7 mouse cellular contexts compared by ENCODE assay signal in the genomic region with DNA sequence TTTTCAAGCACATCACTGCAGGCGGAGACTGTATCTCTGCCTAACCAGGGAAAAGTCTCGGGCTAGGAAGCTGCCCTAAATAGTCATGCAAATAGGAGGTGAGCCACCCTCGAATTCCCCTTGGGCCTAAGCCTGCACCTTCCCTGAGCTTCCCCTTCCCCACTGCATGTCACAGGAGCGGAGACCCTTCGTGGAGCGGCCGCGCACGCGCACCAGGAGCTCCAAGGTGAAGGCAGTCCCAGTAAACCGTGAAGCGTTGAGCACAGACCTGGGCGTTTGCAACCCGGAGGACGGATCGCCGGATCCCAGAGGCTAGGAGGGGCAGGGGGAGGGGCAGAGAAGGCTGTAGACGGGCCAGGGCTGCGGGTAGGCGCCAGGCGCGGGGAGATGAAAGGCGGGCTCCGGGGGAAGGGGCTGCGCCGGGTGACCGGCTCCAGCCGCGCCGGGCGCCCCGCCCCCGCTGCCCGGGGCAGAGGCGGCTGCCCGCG. TPM values are rescaled to one million over a fixed set of nuclear protein-coding genes. Genes with fewer than 3 reads are reported as not detected.
DNase-seq lines count a peak whose midpoint lies in the region; ATAC-seq lines count a peak whose summit lies in the region.

No protein-coding gene starts in this region.

- no peaks in the 10 kb centered on the region for H3K9me3 ChIP-seq in heart, embryonic 16.5 days (replicated peaks; ENCODE audit: control insufficient read depth, low read length)
- no peaks in the 10 kb centered on the region for H3K9me3 ChIP-seq in midbrain, embryonic 16.5 days (replicated peaks; ENCODE audit: control insufficient read depth, low read length, poor library complexity, severe bottlenecking)

- no peak overlapping the region for H3K27ac ChIP-seq in heart, embryonic 16.5 days (ENCODE audit: low read length)
- no peak overlapping the region for H3K27ac ChIP-seq in midbrain, embryonic 16.5 days (ENCODE audit: low read length)

- peak overlapping the region; percentile 55 for H3K4me3 ChIP-seq in heart, embryonic 16.5 days (ENCODE audit: low read length)
- peak overlapping the region; percentile 52 for H3K4me3 ChIP-seq in midbrain, embryonic 16.5 days (ENCODE audit: low read depth, low read length)

- peak overlapping the region; percentile 64 for H3K9ac ChIP-seq in heart, embryonic 16.5 days (ENCODE audit: low read length)
- H3K9ac ChIP-seq in midbrain, embryonic 16.5 days (ENCODE audit: low read depth, low read length): peak overlapping the region; percentile 70

- H3K4me2 ChIP-seq in heart, embryonic 16.5 days (ENCODE audit: low read depth, low read length): peak overlapping the region; percentile 81
- H3K4me2 ChIP-seq in midbrain, embryonic 16.5 days (ENCODE audit: low read length): peak overlapping the region; percentile 80

- H3K36me3 ChIP-seq in heart, embryonic 16.5 days (ENCODE audit: control insufficient read depth, insufficient read depth): no peaks in the 10 kb centered on the region
- no peaks in the 10 kb centered on the region for H3K36me3 ChIP-seq in midbrain, embryonic 16.5 days (ENCODE audit: control insufficient read depth, insufficient read depth, low read length)

- ATAC-seq in heart, embryonic 16.5 days (replicated peaks; ENCODE audit: extremely low read depth, insufficient read depth, low FRiP score): peak; percentile 55
- peak; percentile 66 for ATAC-seq in midbrain, embryonic 16.5 days

- peak; percentile 92 for DNase-seq in R1 (ENCODE audit: low read depth, low spot score)
- DNase-seq in adrenal gland, postnatal 36 days: peak; percentile 42 to 58
- DNase-seq in kidney, postnatal 36 days: peak; percentile 33 to 54
- no peak for DNase-seq in spleen, adult 12 weeks (ENCODE audit: low spot score)
- no peak for DNase-seq in thymus, adult 18-20 months

- H3K27me3 ChIP-seq in heart, embryonic 16.5 days (ENCODE audit: control insufficient read depth, insufficient read depth, low read length): peaks cover 52% of the 10 kb centered on the region
- peaks cover 55% of the 10 kb centered on the region for H3K27me3 ChIP-seq in midbrain, embryonic 16.5 days (ENCODE audit: control insufficient read depth, insufficient read depth, low read depth, low read length)

- WGBS in heart, embryonic 16.5 days: under 1% methylated on average over 37 of the region's 37 CpGs
- WGBS in midbrain, embryonic 16.5 days: under 1% methylated on average over 37 of the region's 37 CpGs

- no peaks in the 10 kb centered on the region; the same call in none of the 2 replicates for H3K4me1 ChIP-seq in heart, embryonic 16.5 days (ENCODE audit: control insufficient read depth, insufficient read depth, low read length)
- peaks cover 22% of the 10 kb centered on the region; the same call in 1 of the 2 replicates for H3K4me1 ChIP-seq in midbrain, embryonic 16.5 days (ENCODE audit: control insufficient read depth, insufficient read depth, low read length)

RNA-seq across cellular contexts. Expression of a gene that starts 2.9 kb away (rescaled TPM):
- under 1 TPM; 0.30 to 0.53 TPM for total RNA-seq in adrenal gland, postnatal 36 days (2021)
- 1.9 TPM in 2 replicates for polyA plus RNA-seq in heart, embryonic 16.5 days (2015; fragmentation: Nextera tagmentation; extraction: Ambion mirVana)
- polyA plus RNA-seq in midbrain, embryonic 16.5 days (2015; fragmentation: Nextera tagmentation; extraction: Ambion mirVana): 0.40 and 0.55 TPM in 2 replicates

Comparison
In these comparisons a context has a peak if more than half of its experiments do, and no peak if none do; other contexts are left out.
1. DNase-seq: peak in R1 (single experiment), adrenal gland, postnatal 36 days (2 of 2) and kidney, postnatal 36 days (2 of 2); none in spleen, adult 12 weeks (single experiment) and thymus, adult 18-20 months (0 of 2).